Comparison of ENCODE assay signal across 9 mouse cellular contexts in genomic region chr7:19325262-19326199, GRCm38 (mm10). TPM values are rescaled to one million over a fixed set of nuclear protein-coding genes. Genes with fewer than 3 reads are reported as not detected.
DNase-seq lines count a peak whose midpoint lies in the region; ATAC-seq and TF ChIP-seq lines count a peak whose summit lies in the region.
"Had no signal": no experiment of that assay in that cellular context is flagged by ENCODE, and none has a peak within 500 bp of the region (broad histone marks: within the 10 kb centered on the region; RNA-seq: fewer than 3 reads in every experiment).

No protein-coding gene starts in this region.

- TF ChIP-seq POLR2A in spleen, adult 2 months (IDR thresholded peaks at IDR 0.05; ENCODE audit: low read depth, low read length): no peak

- peak overlapping the region; percentile 80 for H3K4me2 ChIP-seq in heart, embryonic 14.5 days (ENCODE audit: low read length)
- peak overlapping the region; percentile 76 for H3K4me2 ChIP-seq in liver, embryonic 12.5 days
- H3K4me2 ChIP-seq in stomach, embryonic 16.5 days (ENCODE audit: low read depth, low read length): peak overlapping the region; percentile 73; the same call in 1 of the 2 replicates

- WGBS in heart, embryonic 14.5 days: 61% methylated on average over 21 of the region's 21 CpGs
- WGBS in spleen, adult 2 months: 45% methylated on average over 21 of the region's 21 CpGs
- 52% methylated on average over 21 of the region's 21 CpGs for WGBS in liver, embryonic 12.5 days (ENCODE audit: insufficient replicate concordance)
- 73% methylated on average over 21 of the region's 21 CpGs for WGBS in stomach, embryonic 16.5 days

- no peak for TF ChIP-seq CTCF in spleen, adult 2 months (IDR thresholded peaks at IDR 0.05; ENCODE audit: extremely low read depth, insufficient read depth, insufficient read length, insufficient replicate concordance)

- peak overlapping the region in 1 of 2 experiments; percentile 39; a peak in 1 of 4 replicates for H3K4me3 ChIP-seq in heart, embryonic 14.5 days (ENCODE audit: control insufficient read depth in 1 of 2, insufficient read depth in 1 of 2, low read depth in 1 of 2, low read length in 2 of 2)
- no peak overlapping the region for H3K4me3 ChIP-seq in spleen, adult 2 months (ENCODE audit: extremely low read depth, insufficient read depth, insufficient read length)
- peak overlapping the region; percentile 46 for H3K4me3 ChIP-seq in liver, embryonic 12.5 days
- peak overlapping the region; percentile 51 for H3K4me3 ChIP-seq in stomach, embryonic 16.5 days (replicated peaks; ENCODE audit: low read length)

- peak overlapping the region in 1 of 2 experiments; percentile 91; a peak in 2 of 4 replicates for H3K27ac ChIP-seq in heart, embryonic 14.5 days (replicated peaks in 1 of 2; ENCODE audit: control insufficient read depth in 1 of 2, insufficient read depth in 1 of 2, low read depth in 2 of 2, low read length in 2 of 2)
- no peak overlapping the region for H3K27ac ChIP-seq in spleen, adult 2 months (ENCODE audit: insufficient read depth, low read length)
- no peak overlapping the region for H3K27ac ChIP-seq in liver, embryonic 12.5 days
- H3K27ac ChIP-seq in stomach, embryonic 16.5 days (ENCODE audit: low read length): no peak overlapping the region

- no peaks in the 10 kb centered on the region for H3K36me3 ChIP-seq in heart, embryonic 14.5 days (ENCODE audit: control insufficient read depth, insufficient read depth, low read length)
- no peaks in the 10 kb centered on the region for H3K36me3 ChIP-seq in spleen, adult 2 months (ENCODE audit: control insufficient read depth, insufficient read depth, low read length)
- no peaks in the 10 kb centered on the region for H3K36me3 ChIP-seq in liver, embryonic 12.5 days
- H3K36me3 ChIP-seq in stomach, embryonic 16.5 days (ENCODE audit: control insufficient read depth, insufficient read depth, low read length): no peaks in the 10 kb centered on the region
- H3K36me3 ChIP-seq: G1E had no signal

- no peak for ATAC-seq in heart, embryonic 14.5 days (ENCODE audit: insufficient number of reproducible peaks, insufficient read depth, low FRiP score, low read depth)
- ATAC-seq in liver, embryonic 12.5 days: no peak
- no peak for ATAC-seq in stomach, embryonic 16.5 days (ENCODE audit: insufficient read depth, low FRiP score)

- no peak for DNase-seq in heart, adult 8-10 months (ENCODE audit: low spot score)
- peak; percentile 36 to 78 for DNase-seq in spleen, adult 2 months (ENCODE audit: low read depth in 1 of 2, low spot score in 2 of 2)
- no peak for DNase-seq in spleen, postnatal 10 days (ENCODE audit: low spot score in 2 of 2)
- DNase-seq in adrenal gland, postnatal 10 days: no peak
- no peak for DNase-seq in lung, postnatal 36 days

- H3K9ac ChIP-seq in heart, embryonic 14.5 days (ENCODE audit: low read length): peak overlapping the region; percentile 60; the same call in 1 of the 2 replicates
- H3K9ac ChIP-seq in liver, embryonic 12.5 days: no peak overlapping the region
- no peak overlapping the region for H3K9ac ChIP-seq in stomach, embryonic 16.5 days (ENCODE audit: low read length)

- H3K9me3 ChIP-seq in heart, embryonic 14.5 days (ENCODE audit: control insufficient read depth, low read length): 0 out of 2 replicates have a peak, but pooled peaks cover 4% of the 10 kb centered on the region
- H3K9me3 ChIP-seq in liver, embryonic 12.5 days (replicated peaks): no peaks in the 10 kb centered on the region
- no peaks in the 10 kb centered on the region for H3K9me3 ChIP-seq in stomach, embryonic 16.5 days (replicated peaks; ENCODE audit: control insufficient read depth, low read length)
- H3K9me3 ChIP-seq: G1E had no signal

- H3K4me1 ChIP-seq in heart, embryonic 14.5 days (ENCODE audit: control insufficient read depth in 2 of 2, insufficient read depth in 2 of 2, low read length in 2 of 2): peaks cover 10 to 34% of the 10 kb centered on the region in 2 experiments; a peak in 3 of 4 replicates
- H3K4me1 ChIP-seq in spleen, adult 2 months (ENCODE audit: control insufficient read depth, insufficient read depth, insufficient read length): peaks cover 27% of the 10 kb centered on the region; the same call in 1 of the 2 replicates
- H3K4me1 ChIP-seq in liver, embryonic 12.5 days: peaks cover 28% of the 10 kb centered on the region
- H3K4me1 ChIP-seq in stomach, embryonic 16.5 days (ENCODE audit: control insufficient read depth, insufficient read depth, low read length): peaks cover 17% of the 10 kb centered on the region

- no peaks in the 10 kb centered on the region for H3K27me3 ChIP-seq in heart, embryonic 14.5 days (ENCODE audit: control insufficient read depth, insufficient read depth, low read length)
- peaks cover 2% of the 10 kb centered on the region; the same call in 1 of the 2 replicates for H3K27me3 ChIP-seq in spleen, adult 2 months (ENCODE audit: control insufficient read depth, insufficient read depth, low read length)
- peaks cover 69% of the 10 kb centered on the region for H3K27me3 ChIP-seq in liver, embryonic 12.5 days (replicated peaks)
- no peaks in the 10 kb centered on the region for H3K27me3 ChIP-seq in stomach, embryonic 16.5 days (ENCODE audit: control insufficient read depth, insufficient read depth, low read length)

RNA-seq across cellular contexts. Expression of gene Fosb, which starts 15.7 kb away (rescaled TPM):
- polyA plus RNA-seq in heart, embryonic 14.5 days (2014; fragmentation: Nextera tagmentation; extraction: Ambion mirVana): 0.22 TPM in 1 of 2 replicates, not detected in the other
- total RNA-seq in heart, adult 8-10 months (2022): 1 to 10 TPM; 1.2 to 9.8 (median 5.1) TPM
- 1.6 and 1.9 TPM in 2 replicates for polyA plus RNA-seq in spleen, adult 2 months (2012; rRNA removed)
- 0.04 and 0.05 TPM in 2 replicates for polyA plus RNA-seq in liver, embryonic 12.5 days (2016; fragmentation: Nextera tagmentation; extraction: Ambion mirVana)
- 0.25 and 0.27 TPM in 2 replicates for polyA plus RNA-seq in stomach, embryonic 16.5 days (2015; fragmentation: Nextera tagmentation; extraction: Ambion mirVana)
- 10 to 100 TPM in 1 of 2 experiments, 1 to 10 TPM in 1; 1.2 to 12.9 TPM for total RNA-seq in adrenal gland, postnatal 10 days (2021)

RNA-seq across cellular contexts. Expression of gene Ercc1, which starts 19.0 kb away (rescaled TPM):
- polyA plus RNA-seq in heart, embryonic 14.5 days (2014; fragmentation: Nextera tagmentation; extraction: Ambion mirVana): 60.0 and 68.7 TPM in 2 replicates
- 10 to 100 TPM; 39.8 to 46.9 (median 44.4) TPM for total RNA-seq in heart, adult 8-10 months (2022)
- polyA plus RNA-seq in spleen, adult 2 months (2012; rRNA removed): 28.2 and 29.9 TPM in 2 replicates
- 25.8 and 31.5 TPM in 2 replicates for polyA plus RNA-seq in liver, embryonic 12.5 days (2016; fragmentation: Nextera tagmentation; extraction: Ambion mirVana)
- polyA plus RNA-seq in stomach, embryonic 16.5 days (2015; fragmentation: Nextera tagmentation; extraction: Ambion mirVana): 61.4 and 66.5 TPM in 2 replicates
- total RNA-seq in adrenal gland, postnatal 10 days (2021): 10 to 100 TPM; 37.1 to 41.3 TPM

RNA-seq across cellular contexts. Expression of gene Cd3eap, which starts 33.8 kb away (rescaled TPM):
- 12.7 and 15.7 TPM in 2 replicates for polyA plus RNA-seq in heart, embryonic 14.5 days (2014; fragmentation: Nextera tagmentation; extraction: Ambion mirVana)
- 10 to 100 TPM in 1 of 4 experiments, 1 to 10 TPM in 3; 8.8 to 12.7 (median 9.4) TPM for total RNA-seq in heart, adult 8-10 months (2022)
- 5.8 and 5.9 TPM in 2 replicates for polyA plus RNA-seq in spleen, adult 2 months (2012; rRNA removed)
- 19.5 and 19.9 TPM in 2 replicates for polyA plus RNA-seq in liver, embryonic 12.5 days (2016; fragmentation: Nextera tagmentation; extraction: Ambion mirVana)
- polyA plus RNA-seq in stomach, embryonic 16.5 days (2015; fragmentation: Nextera tagmentation; extraction: Ambion mirVana): 22.9 and 23.0 TPM in 2 replicates
- 10 to 100 TPM; 11.5 to 11.7 TPM for total RNA-seq in adrenal gland, postnatal 10 days (2021)

RNA-seq across cellular contexts. Expression of gene Ppp1r13l, which starts 34.0 kb away (rescaled TPM):
- 15.2 and 15.4 TPM in 2 replicates for polyA plus RNA-seq in heart, embryonic 14.5 days (2014; fragmentation: Nextera tagmentation; extraction: Ambion mirVana)
- total RNA-seq in heart, adult 8-10 months (2022): 10 to 100 TPM; 31.6 to 66.7 (median 47.6) TPM
- 2.2 and 2.5 TPM in 2 replicates for polyA plus RNA-seq in spleen, adult 2 months (2012; rRNA removed)
- polyA plus RNA-seq in liver, embryonic 12.5 days (2016; fragmentation: Nextera tagmentation; extraction: Ambion mirVana): 1.7 and 1.9 TPM in 2 replicates
- polyA plus RNA-seq in stomach, embryonic 16.5 days (2015; fragmentation: Nextera tagmentation; extraction: Ambion mirVana): 7.8 and 9.6 TPM in 2 replicates
- 1 to 10 TPM; 5.0 to 6.0 TPM for total RNA-seq in adrenal gland, postnatal 10 days (2021)

RNA-seq across cellular contexts. Expression of gene Rtn2, which starts 43.1 kb away (rescaled TPM):
- polyA plus RNA-seq in heart, embryonic 14.5 days (2014; fragmentation: Nextera tagmentation; extraction: Ambion mirVana): 39.2 and 43.6 TPM in 2 replicates
- 100 to 1,000 TPM; 137 to 160 (median 149) TPM for total RNA-seq in heart, adult 8-10 months (2022)
- 7.7 and 9.1 TPM in 2 replicates for polyA plus RNA-seq in spleen, adult 2 months (2012; rRNA removed)
- polyA plus RNA-seq in liver, embryonic 12.5 days (2016; fragmentation: Nextera tagmentation; extraction: Ambion mirVana): 5.1 and 5.6 TPM in 2 replicates
- 14.8 and 21.7 TPM in 2 replicates for polyA plus RNA-seq in stomach, embryonic 16.5 days (2015; fragmentation: Nextera tagmentation; extraction: Ambion mirVana)
- total RNA-seq in adrenal gland, postnatal 10 days (2021): 10 to 100 TPM; 20.2 to 59.7 TPM

Comparison
In these comparisons a context has a peak if more than half of its experiments do, and no peak if none do; other contexts are left out.
1. DNase-seq: peak in spleen, adult 2 months (2 of 2); none in heart, adult 8-10 months (single experiment), spleen, postnatal 10 days (0 of 2), adrenal gland, postnatal 10 days (single experiment) and lung, postnatal 36 days (single experiment).
2. Peak in every context shown above with its lines, with median percentiles within 50 percentile points of each other: H3K4me2 ChIP-seq.